Mouse (Mus musculus) embryonic facial prominence, embryonic 11.5 days (tissue): ENCODE measurements around the gene Mrps18a. TPM values are rescaled to one million over a fixed set of nuclear protein-coding genes. Genes with fewer than 3 reads are reported as not detected.

Experiments used
- polyA plus RNA-seq: library from polyadenylated mRNA; unstranded; fragments of >200 nt; fragmentation: Nextera tagmentation; extraction: Ambion mirVana; gene quantifications from 2 replicates; pipeline ENCODE4 v1.2.1, GENCODE M21; 2014

The Mrps18a gene
- polyA plus RNA-seq, 1 experiment from 2014 or later = 133 TPM

Other genes starting within 250 kb of the Mrps18a start
- gene Vegfa, start 78.6 kb upstream of the Mrps18a start, polyA plus RNA-seq = 2.9 and 3.2 TPM in 2 replicates
- gene Rsph9, start 33.2 kb downstream of the Mrps18a start, polyA plus RNA-seq = 12.5 and 13.0 TPM in 2 replicates
- 37.1 and 37.2 TPM in 2 replicates for gene Mad2l1bp, start 42.6 kb downstream of the Mrps18a start, polyA plus RNA-seq
- gene Gtpbp2, start 50.0 kb downstream of the Mrps18a start, polyA plus RNA-seq = 18.1 and 19.3 TPM in 2 replicates
- 11.3 and 12.0 TPM in 2 replicates for gene Polh, start 91.7 kb downstream of the Mrps18a start, polyA plus RNA-seq
- gene Xpo5, start 91.8 kb downstream of the Mrps18a start, polyA plus RNA-seq = 72.0 and 78.5 TPM in 2 replicates
- gene Polr1c, start 137.1 kb downstream of the Mrps18a start, polyA plus RNA-seq = 121 and 127 TPM in 2 replicates
- 55.3 and 63.2 TPM in 2 replicates for gene Yipf3, start 137.1 kb downstream of the Mrps18a start, polyA plus RNA-seq
- 0.89 and 1.2 TPM in 2 replicates for gene Lrrc73, start 142.5 kb downstream of the Mrps18a start, polyA plus RNA-seq
- 38.5 and 43.7 TPM in 2 replicates for gene Tjap1, start 172.0 kb downstream of the Mrps18a start, polyA plus RNA-seq
- 1.2 and 2.0 TPM in 2 replicates for gene Dlk2, start 186.4 kb downstream of the Mrps18a start, polyA plus RNA-seq
- 3.2 and 3.6 TPM in 2 replicates for gene Abcc10, start 217.4 kb downstream of the Mrps18a start, polyA plus RNA-seq